Mouse (Mus musculus): ENCODE data around the gene Gtf3c5. TPM values are rescaled to one million over a fixed set of nuclear protein-coding genes. Genes with fewer than 3 reads are reported as not detected.

Gtf3c5 gene
- total RNA-seq (2021) = 10 to 100 TPM; 27.0 to 28.3 TPM
- long read RNA-seq, experiment 1, transcript Gtf3c5-201 (12 exons, 2,739 nt) = major isoform, 5 of 29 reads
- long read RNA-seq, experiment 1, partial matches to known transcripts = 0 of 29 reads
- long read RNA-seq, experiment 1, other reads (novel, unspliced or antisense) = 23 of 29 reads
- long read RNA-seq, experiment 2, transcript Gtf3c5-201 (12 exons, 2,739 nt) = major isoform, 14 of 34 reads
- long read RNA-seq, experiment 2, partial matches to known transcripts = 4 of 34 reads
- long read RNA-seq, experiment 2, other reads (novel, unspliced or antisense) = 15 of 34 reads

DNA sequence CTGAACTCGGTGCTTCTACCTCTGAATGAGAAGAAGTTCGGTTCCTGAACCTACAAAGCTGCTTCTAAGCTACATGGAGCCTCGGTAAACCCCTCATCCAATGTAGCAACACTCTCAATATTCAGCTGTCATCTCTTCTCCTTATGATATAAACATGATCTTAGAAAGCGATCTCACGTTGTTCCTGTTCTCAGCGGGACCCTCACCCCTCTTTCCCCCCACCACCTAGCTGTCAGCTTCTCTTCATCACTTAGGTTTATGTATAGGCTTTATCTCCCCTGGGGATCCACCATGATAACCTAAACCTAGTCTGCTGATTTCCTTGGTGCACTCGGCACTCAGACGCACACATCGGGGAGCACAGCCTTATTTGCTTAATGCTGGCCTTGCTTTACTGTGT, at the start of gene Gtf3c5:
Gtf3c5 (minus strand) TSS at position 101 of the 400 bp plus-strand sequence.
- DNase-seq (ENCODE audit: low spot score in 2 of 2) = no peak

DNA sequence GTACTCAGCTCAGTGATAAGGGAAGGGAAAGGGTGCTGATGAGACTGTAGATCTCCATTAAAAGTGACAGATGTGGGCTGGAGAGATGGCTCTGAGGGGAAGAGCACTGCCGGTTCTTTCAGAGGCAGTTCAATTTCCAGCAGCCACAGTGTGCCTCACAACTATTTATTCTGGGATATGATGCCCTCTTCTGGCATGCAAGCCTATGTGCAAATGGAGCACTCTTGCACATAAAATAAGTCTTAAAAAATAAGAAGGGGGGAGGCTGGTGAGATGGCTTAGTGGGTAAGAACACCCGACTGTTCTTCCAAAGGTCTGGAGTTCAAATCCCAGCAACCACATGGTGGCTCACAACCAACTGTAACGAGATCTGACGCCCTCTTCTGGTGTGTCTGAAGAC, 49.6 kb upstream of the Gtf3c5 start:
- DNase-seq (ENCODE audit: low spot score in 2 of 2) = no peak

DNA sequence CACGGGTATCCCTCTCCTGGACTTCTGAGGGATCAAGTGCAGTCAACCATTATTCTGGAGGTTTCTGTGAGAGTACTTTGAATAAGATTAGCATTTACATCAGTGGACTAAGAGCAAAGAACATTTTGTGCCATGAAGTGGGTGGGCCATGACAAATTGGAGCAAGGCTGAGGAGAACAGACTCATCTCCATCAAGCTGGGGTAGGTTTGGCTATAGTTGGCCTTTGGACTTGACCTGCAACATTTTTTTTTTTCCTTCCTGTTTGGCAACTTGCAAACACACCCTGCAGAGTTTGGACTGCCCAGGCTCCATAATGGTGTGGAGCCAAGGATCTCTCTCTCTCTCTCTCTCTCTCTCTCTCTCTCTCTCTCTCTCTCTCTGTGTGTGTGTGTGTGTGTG, 49.1 kb upstream of the Gtf3c5 start:
- no peak for DNase-seq (ENCODE audit: low spot score in 2 of 2)

DNA sequence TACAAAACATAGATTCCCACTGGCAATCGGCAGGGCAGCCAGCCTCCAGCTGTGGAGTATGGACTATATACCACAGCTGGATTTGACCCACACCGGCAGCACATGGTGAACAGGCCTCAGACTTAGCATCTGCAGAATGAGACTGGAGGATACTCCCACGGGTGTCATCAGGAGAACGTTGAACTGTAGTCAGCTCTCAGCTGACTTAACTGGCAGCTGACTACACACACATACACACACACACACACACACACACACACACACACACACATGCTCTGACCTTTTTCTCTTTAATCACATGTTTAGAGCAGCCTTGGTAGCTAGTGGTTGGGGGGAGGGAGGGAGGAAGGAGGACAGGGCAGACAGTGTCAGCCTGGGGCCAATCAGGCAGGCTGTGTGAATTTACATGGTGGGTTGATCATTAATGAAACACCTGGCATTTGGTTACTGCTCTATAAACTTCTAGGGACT, 46.4 kb upstream of the Gtf3c5 start:
- DNase-seq (ENCODE audit: low spot score in 2 of 2) = no peak

DNA sequence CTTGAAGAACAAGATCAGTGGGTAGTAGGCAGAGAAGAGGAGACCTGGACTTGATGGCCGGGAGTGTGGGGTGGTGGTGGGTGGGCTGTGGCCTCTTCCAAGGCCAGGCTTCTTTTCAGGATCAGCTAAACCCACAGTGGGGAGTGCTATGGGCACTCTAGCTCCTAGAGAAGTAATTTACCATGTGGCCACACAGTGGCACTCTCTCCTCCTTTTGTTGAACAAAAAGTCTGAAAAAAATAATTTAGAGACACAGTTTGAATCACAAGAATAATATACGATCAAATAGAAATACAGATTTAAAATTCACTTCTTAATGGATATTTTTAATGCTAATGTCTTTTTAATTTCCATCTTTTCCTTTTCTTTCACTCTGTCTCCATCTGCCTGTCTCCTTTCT, 44.5 kb upstream of the Gtf3c5 start:
- DNase-seq (ENCODE audit: low spot score in 2 of 2) = no peak

DNA sequence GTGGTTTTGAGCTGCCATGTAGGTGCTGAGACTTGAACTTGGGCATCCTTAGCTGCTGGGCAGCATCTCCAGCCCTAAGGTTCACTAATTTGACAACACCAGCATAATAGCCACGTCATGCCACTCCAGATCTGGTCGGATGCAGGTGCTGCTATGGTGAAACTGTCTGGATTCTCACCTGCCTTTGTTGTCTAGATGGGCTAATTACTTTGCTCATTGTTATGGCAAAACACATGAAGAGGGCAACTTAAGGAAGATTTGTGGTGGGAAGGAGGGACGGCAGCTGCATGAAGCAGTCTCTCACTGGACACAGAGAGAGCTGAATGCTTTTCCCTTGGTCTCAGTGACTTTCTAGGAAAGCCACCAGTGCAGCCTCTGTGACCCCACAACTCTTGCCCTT, 42.5 kb upstream of the Gtf3c5 start:
- no peak for DNase-seq (ENCODE audit: low spot score in 2 of 2)

DNA sequence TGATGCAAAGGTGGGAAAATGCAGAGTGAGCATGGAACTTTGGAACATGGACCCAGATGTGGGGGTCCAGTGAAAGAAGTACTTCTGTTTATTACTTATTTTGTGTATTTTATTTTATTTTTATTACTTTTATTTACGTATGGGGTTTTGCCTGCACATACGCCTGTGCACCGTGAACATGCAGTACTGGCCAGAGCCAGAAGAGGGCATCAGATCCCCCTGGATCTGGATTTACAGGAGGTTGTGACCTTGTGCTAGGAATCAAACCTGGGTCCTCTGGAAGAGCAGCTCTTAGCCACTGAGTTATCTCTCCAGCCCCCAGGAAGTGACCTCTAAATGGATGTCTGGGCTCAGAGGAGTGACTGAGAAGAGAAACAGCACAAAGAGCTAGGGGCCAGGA, 41.3 kb upstream of the Gtf3c5 start:
- no peak for DNase-seq (ENCODE audit: low spot score in 2 of 2)

DNA sequence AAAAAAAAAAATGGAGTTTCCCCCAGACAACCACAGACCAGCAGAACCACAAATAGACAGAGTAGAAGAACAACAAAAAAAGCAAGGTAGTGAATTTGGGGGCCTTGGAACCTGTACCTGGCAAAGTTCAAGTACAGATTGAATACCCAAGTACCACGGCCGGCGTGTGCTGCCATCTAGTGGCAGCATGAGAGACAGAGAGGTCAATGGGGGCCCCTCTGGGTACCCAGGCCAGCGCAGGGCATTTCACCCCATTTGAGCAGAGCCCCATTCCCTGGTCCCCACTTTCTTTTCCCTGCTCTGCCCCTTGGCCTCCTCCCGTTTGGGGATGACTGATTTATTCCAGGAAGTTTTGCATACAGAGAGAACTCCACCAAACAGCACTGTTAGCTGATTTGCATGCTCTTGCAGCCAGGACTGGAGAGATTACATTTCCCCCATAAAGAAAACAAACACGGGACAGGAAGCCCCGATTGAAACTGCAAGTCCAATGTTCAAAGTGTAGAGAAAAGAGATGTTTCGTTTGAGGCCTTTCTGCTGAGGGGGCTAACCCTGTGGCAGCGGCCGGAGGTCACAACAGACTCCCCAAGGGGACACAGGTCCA, 39.1 kb upstream of the Gtf3c5 start:
- no peak for DNase-seq (ENCODE audit: low spot score in 2 of 2)

DNA sequence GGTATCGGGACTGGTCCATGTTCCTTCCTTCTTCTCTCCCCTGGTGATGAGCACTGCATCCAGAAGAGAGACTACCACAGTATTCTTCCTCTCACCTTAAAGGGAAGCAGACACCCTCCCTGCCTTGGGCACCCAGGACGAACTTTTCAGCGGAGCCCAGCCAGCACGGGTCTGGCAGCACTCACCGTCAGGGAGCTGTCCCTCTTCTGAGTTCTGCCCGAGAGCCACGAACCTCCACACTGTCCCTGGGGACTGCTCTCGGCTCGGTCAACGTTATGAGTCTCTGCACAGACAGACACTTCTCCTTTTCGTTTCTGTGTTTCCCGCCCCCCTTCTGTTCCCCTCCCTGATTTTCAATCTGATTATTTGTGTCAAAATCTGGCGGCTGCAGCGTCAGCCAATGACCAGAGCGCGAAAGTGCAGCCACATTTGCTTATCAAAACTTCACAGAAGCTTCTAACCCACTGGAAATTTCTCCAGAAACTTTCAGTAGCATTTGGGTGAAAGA, 38.2 kb upstream of the Gtf3c5 start, which contains the start of gene Gfi1b:
Gfi1b (minus strand) TSS at position 319 of the 508 bp plus-strand sequence.
- DNase-seq (ENCODE audit: low spot score in 2 of 2) = no peak

DNA sequence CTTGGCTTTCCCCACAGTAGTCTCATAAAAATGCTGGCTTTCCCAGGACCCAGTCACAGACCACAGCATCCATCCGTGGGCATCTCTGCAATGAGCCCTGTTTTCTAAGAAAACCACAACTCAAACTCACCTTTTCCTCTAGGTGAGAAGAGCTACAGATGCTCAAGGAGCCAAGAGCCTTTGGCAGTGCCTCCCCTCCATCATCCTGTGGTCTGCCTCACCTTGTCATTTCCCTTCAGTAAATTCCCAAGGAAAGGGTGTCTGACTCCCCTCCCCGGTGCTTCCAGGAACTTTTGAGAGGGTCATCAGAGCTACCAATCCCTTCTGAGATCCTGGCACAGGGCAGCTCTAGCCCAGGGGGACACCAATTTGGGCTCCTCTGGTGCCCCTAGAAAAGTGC, 37.6 kb upstream of the Gtf3c5 start:
- no peak for DNase-seq (ENCODE audit: low spot score in 2 of 2)

DNA sequence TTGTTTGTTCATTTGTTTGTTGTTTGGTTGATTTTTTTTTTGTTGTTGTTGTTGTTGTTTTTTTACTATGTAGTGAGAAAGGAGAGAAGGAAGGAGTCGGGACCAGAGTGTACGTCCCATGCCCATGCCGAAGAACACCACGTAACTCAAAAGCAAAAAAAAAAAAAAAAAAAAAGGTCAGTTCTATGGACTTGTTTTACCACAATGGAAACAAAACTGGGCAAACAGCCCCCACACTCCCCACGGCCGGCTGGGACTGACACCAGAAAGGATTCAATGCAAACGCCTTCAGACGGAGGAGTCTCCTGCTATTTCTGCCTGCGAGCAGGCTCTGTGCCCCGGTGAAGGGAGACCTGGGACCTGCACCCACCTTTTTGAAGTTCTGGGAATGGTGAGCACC, 37.0 kb upstream of the Gtf3c5 start:
- no peak for DNase-seq (ENCODE audit: low spot score in 2 of 2)

DNA sequence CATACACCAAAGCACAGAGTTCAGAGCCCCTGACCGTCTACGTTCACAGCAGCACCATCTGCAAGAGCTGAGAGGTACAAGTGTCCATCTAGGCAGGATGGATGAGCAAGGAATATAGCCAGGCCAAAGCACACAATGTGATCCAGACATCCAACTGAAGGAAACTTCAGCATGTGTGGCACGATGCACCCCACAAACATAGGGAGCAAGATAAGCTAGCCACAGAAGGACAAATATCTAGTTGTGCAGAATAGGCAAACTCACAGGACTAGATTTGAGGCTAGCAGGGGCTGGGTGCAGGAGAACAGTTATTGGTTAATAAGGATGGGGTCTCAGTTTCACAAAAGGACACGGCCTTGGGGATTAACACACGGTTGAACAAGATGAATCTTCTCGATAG, 35.8 kb upstream of the Gtf3c5 start:
- DNase-seq (ENCODE audit: low spot score in 2 of 2) = no peak

DNA sequence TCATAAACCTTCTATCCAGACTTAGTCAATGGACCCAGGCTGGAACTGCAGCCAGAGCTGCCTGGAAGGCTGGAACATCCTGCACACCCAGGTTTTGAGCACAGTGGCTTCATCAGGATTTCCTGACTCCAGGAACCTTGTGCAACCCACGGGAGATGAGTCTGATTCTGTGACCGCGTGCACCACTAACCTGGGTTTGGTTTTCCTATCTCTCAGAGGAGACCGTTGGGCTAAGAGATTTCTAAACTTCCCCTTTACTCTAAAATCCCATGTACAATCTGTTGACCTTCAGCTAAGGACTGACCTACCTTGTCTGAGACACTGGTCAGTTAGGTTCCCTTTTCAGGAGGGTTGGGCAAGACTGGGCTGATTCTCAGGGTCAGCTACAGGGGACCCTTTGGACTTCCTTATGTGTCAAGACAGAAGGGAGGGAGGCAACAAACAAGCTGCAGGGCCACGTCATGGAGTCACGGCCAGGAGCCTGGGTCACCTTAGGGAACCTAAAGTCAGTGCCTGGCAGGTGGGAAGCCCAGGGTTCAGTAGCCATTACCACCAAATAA, 35.3 kb upstream of the Gtf3c5 start:
- no peak for DNase-seq (ENCODE audit: low spot score in 2 of 2)

DNA sequence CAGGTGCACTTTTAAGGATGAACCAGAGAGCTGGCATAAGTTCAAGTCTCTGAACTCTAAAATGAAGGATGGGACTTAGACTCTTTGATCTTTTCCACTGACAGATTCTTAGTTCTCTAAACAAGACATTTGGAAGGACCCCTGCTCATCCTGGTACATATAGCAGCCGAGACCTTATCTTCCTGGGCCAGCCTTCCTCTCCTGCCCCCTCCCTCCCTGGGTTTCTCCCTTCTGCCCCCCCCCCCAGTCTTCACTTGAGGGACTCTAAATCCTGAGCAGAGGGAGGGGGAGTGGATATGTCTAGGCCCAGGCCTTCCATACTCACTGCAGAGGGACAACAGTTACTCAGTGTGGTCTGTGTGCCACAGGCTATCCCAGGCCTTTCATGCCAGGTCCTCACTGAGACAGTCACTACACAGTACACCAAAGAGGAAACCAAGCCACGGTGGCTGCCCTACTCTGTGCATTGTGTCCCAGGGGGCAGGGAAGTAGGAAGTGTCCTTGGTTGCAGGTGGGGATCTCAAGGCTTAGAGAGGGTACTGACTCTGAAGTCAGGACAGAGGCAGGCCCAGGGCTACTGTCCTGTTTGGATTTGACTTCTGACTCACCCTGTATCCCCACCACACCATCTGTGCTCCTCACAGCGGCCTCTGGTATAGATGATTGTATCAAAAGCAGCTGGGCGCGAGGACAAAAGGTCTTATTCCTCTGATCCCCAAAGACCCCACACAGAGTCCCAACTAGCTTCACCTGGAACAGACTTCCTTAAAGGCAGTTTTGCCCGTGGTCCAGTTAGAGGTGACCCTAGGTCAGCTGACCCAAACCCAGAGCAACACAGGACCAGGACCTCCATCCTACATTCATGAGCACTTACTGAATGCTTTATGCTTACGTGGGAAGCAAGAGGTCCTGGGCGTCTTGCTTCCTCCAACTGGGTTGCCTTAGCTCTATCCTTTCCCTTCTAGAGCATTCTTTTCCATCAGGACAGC, 34.2 kb upstream of the Gtf3c5 start:
- no peak for DNase-seq (ENCODE audit: low spot score in 2 of 2)

DNA sequence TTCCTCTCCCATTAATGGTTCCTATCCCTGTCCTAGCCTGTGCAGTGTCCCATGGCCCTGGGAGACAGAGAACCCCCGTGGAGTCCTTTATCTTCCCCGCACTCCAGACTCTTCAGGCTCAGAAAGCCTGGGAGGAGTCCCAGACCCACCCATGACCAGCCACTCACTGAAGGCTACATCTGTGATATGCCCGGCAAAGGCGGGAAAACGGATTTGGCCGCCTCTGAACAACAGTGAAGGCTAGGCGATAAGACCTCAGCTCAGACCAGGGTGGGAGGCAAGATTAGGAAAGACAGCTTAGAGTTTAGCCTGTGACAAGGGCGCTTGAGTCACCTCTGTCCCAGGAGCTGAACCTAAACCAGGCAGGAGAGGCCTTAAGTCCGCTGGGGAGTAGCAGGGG, 33.3 kb upstream of the Gtf3c5 start:
- no peak for DNase-seq (ENCODE audit: low spot score in 2 of 2)

DNA sequence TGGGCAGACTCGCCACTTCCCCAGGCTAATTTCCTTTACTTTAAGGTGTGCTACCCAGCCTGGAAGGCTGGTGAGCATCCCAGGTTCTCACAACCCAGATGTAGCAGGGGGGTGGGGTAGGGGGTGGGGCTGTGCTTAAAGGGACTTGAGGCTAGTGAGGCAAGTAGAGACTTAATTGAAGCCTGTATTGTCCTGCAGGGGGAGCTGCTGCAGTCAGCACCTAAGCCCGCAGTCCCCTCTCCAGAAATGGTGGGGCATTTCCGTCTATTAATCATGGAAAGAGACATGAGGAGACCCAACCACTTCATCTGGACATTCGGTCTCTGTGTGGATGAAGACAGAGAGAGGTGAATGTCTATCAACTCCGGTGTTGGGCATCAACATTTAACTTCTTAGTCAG, 32.8 kb upstream of the Gtf3c5 start:
- DNase-seq (ENCODE audit: low spot score in 2 of 2) = no peak

DNA sequence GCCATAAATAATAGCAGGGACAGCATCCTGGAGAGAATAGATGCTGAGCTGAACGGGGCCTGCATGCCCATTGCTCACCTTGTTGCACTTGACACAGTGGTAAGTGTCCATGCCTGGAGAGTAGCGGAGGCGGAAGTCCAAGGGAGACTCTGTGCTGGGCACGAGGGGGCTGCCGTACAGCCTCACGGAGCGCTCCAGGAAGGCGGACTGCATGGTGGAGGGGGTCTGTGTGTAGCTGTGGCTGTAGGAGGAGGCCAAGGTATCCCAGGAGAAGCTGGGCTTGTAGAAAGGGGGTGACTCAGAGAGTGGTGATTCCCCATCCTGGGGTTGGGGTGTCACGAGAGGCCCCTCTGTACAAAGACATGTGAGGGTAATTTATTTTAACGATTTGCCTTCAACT, 30.0 kb upstream of the Gtf3c5 start:
- no peak for DNase-seq (ENCODE audit: low spot score in 2 of 2)

DNA sequence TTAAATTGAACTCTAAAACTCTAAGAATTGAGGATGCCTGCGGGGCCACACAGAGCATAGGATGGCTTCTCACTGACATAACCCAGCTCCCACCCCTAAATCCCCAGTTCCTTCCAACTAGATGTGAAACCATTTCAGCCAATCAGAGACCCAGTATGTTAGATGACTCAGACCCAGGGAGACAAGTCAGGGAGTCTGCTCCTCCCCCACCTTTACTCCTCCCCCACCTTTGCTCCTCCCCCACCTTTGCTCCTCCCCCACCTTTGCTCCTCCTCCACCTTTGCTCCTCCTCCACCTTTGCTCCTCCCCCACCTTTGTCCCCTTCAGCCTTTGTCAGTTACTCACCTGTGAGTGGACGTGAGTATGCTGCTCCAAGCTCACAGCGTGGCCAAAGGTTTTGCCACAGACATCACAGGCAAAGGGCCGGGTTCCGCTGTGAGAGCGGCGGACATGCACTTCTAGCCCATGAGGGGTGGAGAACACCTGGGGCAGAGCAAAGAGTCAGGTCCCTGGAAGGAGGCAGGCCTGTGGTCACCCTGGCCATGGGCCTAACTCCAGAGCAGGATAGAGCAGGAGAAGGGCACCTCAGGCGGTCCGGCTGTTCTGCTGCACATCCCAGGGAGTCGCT, 29.0 kb upstream of the Gtf3c5 start:
- no peak for DNase-seq (ENCODE audit: low spot score in 2 of 2)

DNA sequence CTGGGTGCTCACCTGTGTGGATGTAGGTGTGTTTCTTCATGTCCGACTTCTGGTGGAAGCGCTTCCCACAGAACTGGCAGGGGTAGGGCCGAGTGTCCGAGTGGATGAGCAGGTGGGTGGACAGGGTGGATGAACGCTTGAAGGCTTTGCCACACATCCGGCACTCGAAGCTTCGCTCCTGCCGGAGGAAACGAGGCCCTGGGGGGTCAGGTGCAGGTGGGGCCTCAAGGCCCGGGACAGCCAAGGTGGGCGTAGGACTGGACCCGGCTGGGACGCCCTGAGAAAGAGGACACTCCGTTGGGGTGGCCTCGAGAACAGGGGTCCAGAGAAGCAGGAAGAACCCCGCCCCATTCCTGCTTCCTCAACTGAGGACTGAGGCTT, 27.8 kb upstream of the Gtf3c5 start:
- no peak for DNase-seq (ENCODE audit: low spot score in 2 of 2)

DNA sequence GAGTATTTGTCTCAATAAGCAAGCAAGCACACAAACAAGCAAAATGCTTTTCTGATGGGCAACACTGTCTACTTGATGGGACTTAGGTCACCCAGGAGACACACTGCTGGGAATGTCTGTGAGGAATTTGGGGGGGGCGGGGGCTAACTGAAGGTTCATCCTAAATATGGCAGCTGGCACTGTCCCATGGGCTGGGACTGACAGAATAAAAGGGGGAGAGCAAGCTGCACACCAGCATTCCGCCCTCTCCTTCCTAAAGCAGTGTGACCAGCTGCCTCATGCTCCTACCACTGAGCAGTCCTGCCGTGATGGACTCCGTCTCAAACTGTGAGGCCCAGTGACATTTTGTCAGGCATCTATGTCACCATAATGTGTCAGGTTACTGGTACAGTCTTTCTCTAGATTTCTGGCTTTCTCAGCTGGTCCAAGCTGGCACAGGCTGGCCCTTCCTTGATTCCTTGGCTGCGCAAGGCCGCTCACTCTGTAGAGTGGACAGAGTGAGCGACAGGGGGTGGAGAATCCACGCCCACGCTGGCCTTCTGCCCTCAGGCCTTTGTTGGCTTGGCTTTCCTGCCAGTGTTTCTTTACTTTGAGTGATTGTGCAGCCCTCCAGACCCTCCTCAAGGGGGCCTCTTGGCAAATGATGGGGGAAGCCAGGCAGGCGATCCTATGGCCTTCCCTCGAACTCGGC, 27.3 kb upstream of the Gtf3c5 start:
- no peak for DNase-seq (ENCODE audit: low spot score in 2 of 2)

Measured in adrenal gland, postnatal 4 days (tissue).